Mouse (Mus musculus) heart, postnatal 14 days (tissue): Measurements from ENCODE around the gene Fat3. TPM values are rescaled to one million over a fixed set of nuclear protein-coding genes. Genes with fewer than 3 reads are reported as not detected.
A peak's percentile ranks its signal among the peaks of the same experiment; 100 is the strongest.

ENCODE experiments used
- DNase-seq, 2 experiments: peaks; one replicate each; pipeline ENCODE4 v3.0.0; 2021 to 2022
- intact Hi-C: fragments of 180-260 bp; cut with DNase I; formaldehyde crosslinking; loops from one replicate; pipeline ENCODE4 v1.15.1; 2025
- total RNA-seq, 2 experiments: library from RNA; stranded (reverse); gene quantifications; 2 replicates each; pipeline ENCODE4 v1.2.3; 2021

The Fat3 gene
- total RNA-seq, 2 experiments from 2014 or later, result 0.57 to 0.88 TPM

GRCm38 (mm10) chr9:15920271-15920670 is 580.8 kb downstream of the Fat3 start:
- no peak for DNase-seq
- intact Hi-C loops, result no loop called here

GRCm38 (mm10) chr9:15919373-15920005 is 581.6 kb downstream of the Fat3 start:
- intact Hi-C loops, result loop anchor here (5.0 kb wide), 1 partner anchor 583 kb away; the partner anchor contains the start of gene Fat3
- peak in 1 of 2 experiments; percentile 11 for DNase-seq

- intact Hi-C loops, result loop anchor here (5.0 kb wide), 1 partner anchor 586 kb away; the partner anchor contains the start of gene Fat3
- DNase-seq, result no peak
Observed at GRCm38 (mm10) chr9:15916600-15916999, 584.5 kb downstream of the Fat3 start.

- no peak for DNase-seq
- intact Hi-C loops, result no loop called here
Observed at GRCm38 (mm10) chr9:15912735-15913134, 588.4 kb downstream of the Fat3 start.

GRCm38 (mm10) chr9:15909397-15910113 is 591.5 kb downstream of the Fat3 start:
- intact Hi-C loops, result no loop called here
- DNase-seq, result no peak

GRCm38 (mm10) chr9:15903948-15904750 is 596.9 kb downstream of the Fat3 start:
- intact Hi-C loops, result no loop called here
- no peak for DNase-seq

GRCm38 (mm10) chr9:15898112-15898511 is 603.0 kb downstream of the Fat3 start:
- DNase-seq, result no peak
- intact Hi-C loops, result no loop called here

- intact Hi-C loops, result loop anchor here (10.0 kb wide), 2 partner anchors 392 to 522 kb away; partner anchors contain the start of gene Smco4
- no peak for DNase-seq
Observed at GRCm38 (mm10) chr9:15886756-15887155, 614.3 kb downstream of the Fat3 start.

GRCm38 (mm10) chr9:15880754-15881153 is 620.3 kb downstream of the Fat3 start:
- DNase-seq, result no peak
- intact Hi-C loops, result loop anchor here (1.0 to 10.0 kb wide), 3 partner anchors 195 to 516 kb away; partner anchors contain the start of gene Smco4

GRCm38 (mm10) chr9:15880160-15880603 is 620.9 kb downstream of the Fat3 start:
- intact Hi-C loops, result loop anchor here (1.0 to 10.0 kb wide), 3 partner anchors 195 to 515 kb away; partner anchors contain the start of gene Smco4
- DNase-seq, result peak; percentile 3 to 41

- DNase-seq, result no peak
- intact Hi-C loops, result no loop called here
Observed at GRCm38 (mm10) chr9:15874506-15875160, 626.5 kb downstream of the Fat3 start, which contains the start of gene Mtnr1b. Gene Mtnr1b (minus strand): TSS chr9:15874556.

GRCm38 (mm10) chr9:15870013-15870412 is 631.1 kb downstream of the Fat3 start:
- DNase-seq, result no peak
- intact Hi-C loops, result no loop called here

- no peak for DNase-seq
Observed at GRCm38 (mm10) chr9:15869456-15869855, 631.6 kb downstream of the Fat3 start.

GRCm38 (mm10) chr9:15866280-15867072 is 634.6 kb downstream of the Fat3 start:
- intact Hi-C loops, result no loop called here
- no peak for DNase-seq

More at GRCm38 (mm10) chr9:15869456-15869855, 631.6 kb downstream of the Fat3 start:
- intact Hi-C loops, result no loop called here

- intact Hi-C loops, result no loop called here
- peak in 1 of 2 experiments; percentile 4 for DNase-seq
Observed at GRCm38 (mm10) chr9:15861402-15861801, 639.7 kb downstream of the Fat3 start.
